Mouse (Mus musculus): ENCODE results near the gene Gm5565.

DNA sequence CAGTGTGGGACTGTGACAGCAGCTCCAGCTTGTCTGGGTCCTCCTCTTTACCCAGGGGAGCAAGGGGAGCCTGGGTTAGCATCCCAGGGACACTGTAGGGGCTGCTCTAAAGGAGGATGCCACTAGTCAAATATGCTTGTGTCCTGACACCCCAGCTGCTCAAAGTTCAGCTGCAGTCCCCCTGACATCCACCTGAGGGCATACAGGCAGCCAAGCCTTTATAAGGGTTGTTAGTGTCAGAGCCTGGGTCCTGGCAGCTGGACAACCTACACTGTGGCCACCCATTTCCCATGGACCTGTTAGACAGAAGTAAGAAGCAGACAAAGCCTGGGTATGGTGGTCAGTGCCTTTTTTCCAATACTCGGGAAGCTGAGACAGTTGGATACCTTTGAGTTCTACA is 27.8 kb upstream of the Gm5565 start:
- TF ChIP-seq CTCF (IDR thresholded peaks at IDR 0.05; ENCODE audit: insufficient read depth, low read length): no peak
- TF ChIP-seq POLR2A (IDR thresholded peaks at IDR 0.05; ENCODE audit: borderline replicate concordance, extremely low read depth, low read depth, low read length): no peak
